Mouse (Mus musculus) heart, postnatal 25 days (tissue): ENCODE results near the gene Cdhr5. TPM values are rescaled to one million over a fixed set of nuclear protein-coding genes. Genes with fewer than 3 reads are reported as not detected.

ENCODE experiments used
- DNase-seq: peaks from one replicate; pipeline ENCODE4 v3.0.0; 2022; ENCODE audit warnings: low spot score
- intact Hi-C: fragments of 180-260 bp; cut with DNase I; formaldehyde crosslinking; loops from one replicate; pipeline ENCODE4 v1.15.1; 2025
- total RNA-seq, 2 experiments: library from RNA; stranded (reverse); gene quantifications; 2 replicates each; pipeline ENCODE4 v1.2.3; 2021

Gene Cdhr5
- total RNA-seq: not detected

DNA sequence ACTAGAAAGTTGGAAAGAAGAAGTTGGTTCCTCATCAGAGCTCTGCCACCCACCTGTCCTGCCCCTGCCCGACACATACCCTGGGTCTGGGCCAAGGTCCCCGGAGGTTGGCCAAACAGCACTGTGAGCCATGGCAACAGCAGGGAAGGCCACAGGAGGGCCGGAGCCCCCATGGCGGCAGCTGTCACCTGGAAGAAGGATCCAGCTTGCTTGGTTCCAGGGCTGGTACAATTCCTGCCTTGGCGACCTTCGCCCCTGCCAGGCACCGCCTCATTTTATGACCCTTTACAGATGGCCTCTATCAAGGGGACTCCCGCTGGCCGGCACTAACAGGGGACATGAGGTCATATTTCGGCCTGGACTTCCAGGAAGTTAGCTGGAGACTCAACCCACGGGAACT lies at the start of gene Cdhr5:
Gene Cdhr5 (minus strand): TSS at position 241 of the 400 bp plus-strand sequence.
- intact Hi-C loops: no loop called here
- DNase-seq: no peak

DNA sequence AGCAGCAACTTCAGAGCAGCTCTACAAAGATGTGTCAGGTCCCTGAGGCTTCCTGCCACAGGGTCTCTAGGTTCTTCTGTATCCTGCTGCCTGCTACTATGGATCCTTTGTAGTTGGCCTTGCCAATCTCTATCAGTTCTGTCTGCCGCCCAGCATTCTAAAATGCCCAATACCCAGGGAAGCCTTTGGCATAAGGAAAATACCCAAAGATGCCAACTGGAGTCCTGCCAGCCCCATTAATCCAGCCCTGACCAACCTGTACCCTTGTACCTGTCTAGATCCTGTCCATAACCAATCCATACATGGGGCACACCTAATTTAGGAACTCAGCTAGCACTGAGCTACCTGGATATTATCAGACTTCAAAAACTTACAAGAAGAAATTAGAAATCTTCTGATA lies 48.1 kb upstream of the Cdhr5 start:
- DNase-seq: no peak
- intact Hi-C loops: loop anchor here (5.0 kb wide), 1 partner anchor 57 kb away; the partner anchor contains the start of gene Irf7

DNA sequence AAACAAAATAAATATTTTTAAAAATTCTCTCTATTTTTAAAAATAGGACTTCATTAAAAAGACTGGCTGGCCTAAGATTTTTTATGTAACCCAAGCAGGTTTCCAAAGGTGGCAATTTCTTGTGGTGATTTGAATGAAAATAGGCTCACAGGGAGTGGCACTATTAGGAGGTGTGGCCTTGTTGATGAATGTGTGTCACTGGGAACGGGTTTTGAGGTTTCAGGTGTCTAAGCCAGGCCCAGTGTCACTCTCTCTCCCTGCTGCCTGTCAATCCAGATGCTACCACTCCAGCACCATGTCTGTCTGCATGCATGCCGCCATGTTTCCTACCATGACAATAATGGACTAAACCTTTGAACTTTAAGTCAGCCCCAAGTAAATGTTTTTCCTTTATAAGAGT lies 42.9 kb upstream of the Cdhr5 start:
- DNase-seq: no peak
- intact Hi-C loops: no loop called here

DNA sequence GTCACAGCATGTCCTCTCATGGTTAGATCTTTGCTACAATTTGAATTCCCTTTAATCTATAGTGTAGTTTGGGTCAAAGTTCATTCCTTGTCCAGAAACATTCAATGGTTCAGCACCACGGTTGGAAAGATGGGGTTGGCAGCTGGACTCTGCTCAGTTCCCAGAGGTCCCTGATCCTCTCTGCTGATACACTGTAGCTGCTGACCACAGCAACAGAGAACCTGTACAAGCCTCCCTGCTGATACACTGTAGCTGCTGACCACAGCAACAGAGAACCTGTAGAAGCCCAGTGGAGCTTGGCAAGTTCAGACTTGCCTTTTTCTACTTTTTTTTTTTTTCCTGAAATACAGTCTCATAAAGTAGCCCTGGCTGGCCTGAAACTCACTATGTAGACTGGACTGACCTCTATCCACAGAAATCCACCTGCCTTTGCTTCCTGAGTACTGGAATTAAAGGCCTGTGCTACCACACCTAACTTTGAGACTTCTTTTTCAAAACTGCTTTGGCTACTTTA lies 41.1 kb upstream of the Cdhr5 start:
- DNase-seq: no peak
- intact Hi-C loops: no loop called here

DNA sequence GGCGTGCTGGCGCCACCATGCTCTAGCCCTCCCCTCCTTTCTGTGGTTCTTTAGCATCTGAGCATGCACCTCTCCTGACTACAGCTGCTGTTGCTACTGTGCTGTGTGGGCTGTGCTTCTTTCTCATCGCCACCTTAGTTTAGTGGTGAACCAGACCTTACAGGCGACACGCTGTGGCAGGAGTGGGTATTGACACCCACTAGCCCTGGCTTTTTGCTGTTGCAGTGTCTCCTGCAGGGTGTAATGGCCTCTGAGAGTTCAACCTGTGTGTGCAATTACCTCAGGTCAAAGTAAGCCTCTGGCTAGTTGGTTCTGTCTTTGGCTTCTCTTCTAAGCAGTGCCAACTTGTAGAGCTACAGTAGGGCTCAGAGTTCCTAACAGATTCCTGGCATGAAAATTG lies 39.4 kb upstream of the Cdhr5 start:
- intact Hi-C loops: no loop called here
- DNase-seq: no peak

DNA sequence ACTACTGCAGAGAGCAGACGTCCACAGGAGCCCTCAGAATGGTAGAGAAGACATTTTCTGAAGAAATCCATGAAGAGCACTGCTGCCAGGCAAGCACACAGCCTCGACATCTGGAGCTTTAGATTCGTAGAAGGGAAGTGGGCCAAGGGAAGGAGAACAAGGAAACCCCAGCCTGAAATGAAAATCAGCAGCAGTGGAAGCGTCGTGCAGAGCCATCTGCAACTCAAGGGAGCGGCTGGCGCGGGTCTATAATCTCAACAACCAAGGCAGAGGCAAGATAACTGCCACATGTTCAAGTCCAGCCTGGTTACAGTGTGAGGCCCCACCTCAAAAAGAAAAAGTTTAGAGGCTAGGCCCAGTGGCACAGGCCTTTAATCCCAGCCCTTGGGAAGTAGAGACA lies 38.5 kb upstream of the Cdhr5 start:
- intact Hi-C loops: no loop called here
- DNase-seq: no peak

DNA sequence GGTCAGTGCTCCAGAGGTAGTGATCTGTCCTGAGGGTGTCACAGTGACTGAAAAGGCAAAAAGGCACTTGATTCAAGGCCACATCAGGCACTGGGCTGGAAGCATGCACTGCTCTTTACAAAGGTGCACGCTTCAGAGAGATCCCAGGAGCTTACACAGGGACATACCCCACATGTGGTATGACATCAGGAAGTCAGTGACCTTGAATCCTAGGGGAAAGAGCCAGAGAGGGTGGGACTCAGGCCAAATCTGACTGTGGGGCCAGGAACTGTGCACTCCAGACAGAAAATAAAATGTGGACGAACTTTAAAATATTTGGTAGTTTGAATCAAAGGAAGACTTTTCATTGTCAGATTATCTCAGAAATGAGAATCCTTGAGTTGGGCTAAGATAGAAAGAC lies 37.8 kb upstream of the Cdhr5 start:
- no peak for DNase-seq
- intact Hi-C loops: no loop called here

DNA sequence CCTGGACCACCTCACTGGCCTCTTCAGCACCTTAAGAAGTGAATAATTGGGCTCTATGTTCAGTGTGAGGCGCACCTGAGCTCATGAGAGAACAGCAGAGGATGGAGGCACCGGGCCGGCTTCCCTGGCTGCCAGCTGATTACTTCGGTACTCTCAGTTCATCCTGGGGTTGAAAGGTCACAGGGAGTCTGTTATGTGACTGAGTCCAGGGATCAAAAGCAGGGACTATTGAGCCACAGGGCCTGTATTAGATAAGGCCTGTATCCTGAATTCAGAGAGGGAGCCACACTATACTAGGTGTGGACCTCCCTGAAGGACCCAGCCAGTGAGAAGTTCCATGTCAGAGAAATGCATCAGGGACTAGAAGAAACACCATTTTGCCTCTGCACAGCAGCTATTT lies 28.0 kb upstream of the Cdhr5 start:
- intact Hi-C loops: no loop called here

DNA sequence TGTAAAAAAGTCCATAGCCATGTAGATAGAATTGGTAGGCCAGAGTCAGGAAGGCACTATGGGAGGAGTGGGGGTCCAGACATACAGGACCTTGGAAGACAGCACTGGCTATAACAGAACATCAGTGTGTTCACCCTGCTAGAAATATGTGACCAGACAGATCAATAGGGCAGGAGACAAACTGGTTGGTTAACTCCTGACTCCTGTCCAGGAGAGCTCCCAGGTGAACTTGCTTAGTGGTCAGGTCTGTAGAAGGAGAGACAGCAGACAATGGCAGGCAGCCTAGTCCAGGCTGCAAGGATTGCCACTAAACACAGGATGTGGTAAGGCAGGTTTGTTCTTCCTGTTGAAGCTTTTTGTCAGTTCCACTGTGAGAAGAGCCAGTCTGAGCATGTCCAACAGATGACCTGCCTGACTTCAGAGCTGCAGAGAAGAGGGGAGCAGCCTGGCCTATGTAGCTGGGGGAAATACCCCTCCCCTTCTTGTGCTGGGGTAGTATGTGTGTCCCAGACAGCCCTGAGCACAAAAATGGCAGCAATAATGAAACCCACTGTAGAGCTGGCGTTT lies 26.2 kb upstream of the Cdhr5 start:
- intact Hi-C loops: no loop called here
- DNase-seq: no peak

More for the DNA sequence above, 28.0 kb upstream of the Cdhr5 start:
- no peak for DNase-seq

DNA sequence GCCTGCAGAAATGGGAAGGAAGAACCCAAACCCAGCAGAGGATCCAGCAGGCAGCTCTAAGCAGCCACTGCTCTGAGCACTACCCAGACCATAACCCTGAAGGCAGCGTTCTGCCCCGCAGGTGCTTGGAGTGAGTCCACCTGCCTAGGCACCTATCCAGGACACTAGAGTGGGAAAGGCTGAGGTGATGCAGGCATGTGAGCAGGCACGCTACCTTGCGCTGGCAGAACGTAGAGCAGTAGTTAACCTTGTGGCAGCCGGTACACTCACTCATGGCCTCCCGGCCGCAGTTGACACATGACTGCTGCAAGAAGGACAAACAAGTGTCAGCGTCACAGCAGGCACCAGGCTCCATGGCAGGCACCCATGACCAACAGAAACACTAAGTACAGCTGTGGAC lies 24.8 kb upstream of the Cdhr5 start:
- intact Hi-C loops: no loop called here
- DNase-seq: no peak

DNA sequence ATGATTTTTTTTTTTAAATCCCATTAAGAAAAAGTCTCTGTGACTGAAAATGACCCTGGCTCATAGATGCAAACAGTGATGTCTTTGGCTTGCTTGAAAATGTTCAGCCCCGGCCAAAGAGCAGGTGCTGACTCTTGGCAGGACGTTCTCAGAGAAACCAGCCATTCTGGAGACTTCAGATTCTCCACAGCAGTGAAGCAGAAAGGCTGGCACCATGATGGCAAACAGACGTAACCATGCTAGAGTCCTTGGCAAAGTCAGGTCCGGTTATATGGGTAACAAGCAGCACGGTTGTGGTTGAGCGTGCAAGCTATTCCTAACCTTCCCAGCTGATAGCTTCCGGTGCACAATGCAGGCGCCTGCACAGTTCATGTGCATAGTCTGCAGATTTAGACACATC lies 22.6 kb upstream of the Cdhr5 start:
- DNase-seq: no peak
- intact Hi-C loops: no loop called here

DNA sequence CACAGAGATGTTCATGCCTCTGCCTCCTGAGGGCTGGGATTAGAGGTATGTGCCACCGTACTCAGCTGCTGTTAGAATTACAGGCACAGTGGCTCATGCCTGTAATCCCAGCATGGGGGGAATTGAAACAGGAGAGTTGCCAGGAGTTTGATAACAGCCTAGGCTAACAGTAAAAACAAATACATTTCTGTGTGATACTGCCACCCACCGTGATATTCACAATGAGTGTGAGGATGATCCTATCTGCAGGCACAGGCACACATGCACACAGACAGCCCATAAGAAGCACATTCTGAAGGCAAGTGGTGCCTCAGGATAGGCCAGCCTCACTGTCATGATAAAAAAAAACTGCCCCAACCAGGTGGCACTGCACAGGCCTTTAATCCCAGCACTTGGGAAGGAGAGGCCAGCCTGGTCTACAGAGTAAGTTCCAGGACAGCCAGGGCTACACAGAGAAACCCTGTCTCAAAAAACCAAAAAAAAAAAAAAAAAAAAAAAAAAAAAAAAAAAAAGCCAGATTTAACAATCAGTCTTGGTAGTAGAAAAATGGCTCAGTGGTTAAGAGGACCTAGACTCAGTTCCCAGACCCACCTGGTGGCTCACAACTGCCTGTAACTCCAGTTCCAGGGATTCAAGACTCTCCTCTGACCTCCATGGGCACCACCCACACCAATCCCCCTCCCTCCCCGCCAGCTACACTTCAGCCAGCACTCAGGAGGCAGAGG lies 21.5 kb upstream of the Cdhr5 start:
- no peak for DNase-seq
- intact Hi-C loops: no loop called here

DNA sequence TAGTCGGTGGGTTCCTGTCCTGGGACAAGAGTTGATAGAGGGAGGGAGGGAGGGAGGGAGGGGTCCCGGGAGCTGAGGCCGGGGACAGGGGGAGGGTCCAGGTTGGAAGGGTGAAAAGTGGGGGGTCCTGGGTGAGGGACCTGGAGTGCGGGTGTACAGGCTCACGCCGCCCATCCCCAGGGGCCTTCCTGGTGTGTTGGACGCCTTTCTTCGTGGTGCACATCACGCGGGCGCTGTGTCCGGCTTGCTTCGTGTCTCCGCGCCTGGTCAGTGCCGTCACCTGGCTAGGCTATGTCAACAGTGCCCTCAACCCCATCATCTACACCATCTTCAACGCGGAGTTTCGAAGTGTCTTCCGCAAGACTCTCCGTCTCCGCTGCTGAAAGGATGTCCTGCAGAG lies 17.9 kb upstream of the Cdhr5 start:
- intact Hi-C loops: no loop called here
- DNase-seq: no peak

DNA sequence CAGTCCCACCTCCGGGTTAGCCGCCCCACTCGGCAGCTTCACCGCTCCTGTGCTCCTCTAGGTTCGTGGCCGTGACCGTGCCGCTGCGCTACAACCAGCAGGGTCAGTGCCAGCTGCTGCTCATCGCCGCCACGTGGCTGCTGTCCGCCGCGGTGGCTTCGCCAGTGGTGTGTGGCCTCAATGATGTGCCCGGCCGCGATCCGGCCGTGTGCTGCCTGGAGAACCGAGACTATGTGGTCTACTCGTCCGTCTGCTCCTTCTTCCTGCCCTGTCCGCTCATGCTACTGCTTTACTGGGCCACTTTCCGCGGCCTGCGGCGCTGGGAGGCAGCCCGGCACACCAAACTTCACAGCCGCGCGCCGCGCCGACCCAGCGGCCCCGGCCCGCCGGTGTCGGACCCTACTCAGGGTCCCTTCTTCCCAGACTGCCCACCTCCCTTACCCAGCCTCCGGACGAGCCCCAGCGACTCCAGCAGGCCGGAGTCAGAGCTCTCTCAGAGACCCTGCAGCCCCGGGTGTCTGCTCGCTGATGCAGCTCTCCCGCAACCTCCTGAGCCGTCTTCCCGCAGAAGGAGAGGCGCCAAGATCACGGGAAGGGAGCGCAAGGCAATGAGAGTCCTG lies 17.4 kb upstream of the Cdhr5 start:
- no peak for DNase-seq
- intact Hi-C loops: no loop called here

DNA sequence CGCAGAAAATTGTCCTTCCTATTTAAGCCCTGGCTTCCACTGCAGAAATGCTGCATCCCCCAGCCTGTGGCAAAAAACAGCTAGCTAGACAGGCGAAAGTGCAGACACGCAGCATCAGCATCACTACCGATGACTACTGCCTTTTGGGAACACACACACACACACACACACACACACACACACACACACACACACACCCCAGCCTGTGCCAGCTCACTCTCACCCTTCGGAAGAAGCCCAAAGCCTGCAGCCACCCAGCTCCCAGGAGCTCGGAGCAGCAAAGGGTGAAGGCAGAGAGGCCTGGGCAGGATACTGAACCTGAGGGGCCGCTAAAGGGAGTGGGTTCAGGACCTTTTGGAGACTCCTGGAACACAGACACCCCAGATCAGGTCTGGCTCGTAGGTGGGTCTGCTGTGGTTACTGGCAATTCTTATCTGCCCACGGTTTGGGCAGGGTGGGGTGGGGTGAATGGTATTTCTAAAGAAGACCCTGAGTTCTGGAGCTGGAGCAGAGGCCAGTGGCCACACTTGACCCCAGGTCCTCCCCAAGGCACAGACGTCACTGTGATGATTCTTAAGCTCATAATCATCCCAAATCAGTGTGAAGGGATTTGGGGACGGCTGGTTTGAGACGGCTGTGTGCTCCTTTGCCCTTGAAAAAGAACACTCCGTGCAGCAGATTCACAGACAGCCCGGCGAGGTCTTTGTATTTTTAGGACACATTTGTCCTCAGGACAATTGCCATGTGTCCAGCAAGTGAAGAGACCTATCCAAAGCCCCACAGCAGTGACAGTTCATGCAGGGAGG lies 16.2 kb upstream of the Cdhr5 start:
- intact Hi-C loops: no loop called here
- DNase-seq: no peak

DNA sequence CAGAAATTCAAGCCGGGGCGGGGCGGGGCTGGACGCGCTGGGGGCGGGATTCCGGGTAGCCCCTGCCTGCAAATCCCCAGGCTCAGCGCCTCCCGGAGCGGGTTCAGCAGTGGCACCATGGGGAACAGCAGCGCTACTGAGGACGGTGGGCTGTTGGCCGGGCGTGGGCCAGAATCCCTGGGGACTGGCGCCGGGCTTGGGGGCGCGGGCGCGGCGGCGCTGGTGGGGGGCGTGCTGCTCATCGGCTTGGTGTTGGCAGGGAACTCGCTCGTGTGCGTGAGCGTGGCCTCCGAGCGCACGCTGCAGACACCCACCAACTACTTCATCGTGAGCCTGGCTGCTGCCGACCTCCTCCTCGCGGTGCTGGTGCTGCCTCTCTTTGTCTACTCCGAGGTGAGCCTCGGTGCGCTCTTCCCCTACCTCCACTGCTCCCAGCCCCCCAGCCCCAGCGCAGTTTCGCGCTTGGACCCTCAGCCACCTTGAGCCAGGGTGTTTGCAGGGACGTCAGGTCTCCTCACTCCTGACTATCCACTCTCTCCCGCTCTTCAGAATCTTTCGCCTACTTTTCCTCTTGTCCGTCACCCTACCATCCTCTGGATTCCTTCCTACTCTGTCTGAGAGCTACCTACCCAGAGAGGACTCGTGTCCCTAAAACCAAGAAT lies 15.5 kb upstream of the Cdhr5 start, which contains the start of gene Drd4:
Gene Drd4 (plus strand): TSS at position 86 of the 662 bp plus-strand sequence.
- no peak for DNase-seq

DNA sequence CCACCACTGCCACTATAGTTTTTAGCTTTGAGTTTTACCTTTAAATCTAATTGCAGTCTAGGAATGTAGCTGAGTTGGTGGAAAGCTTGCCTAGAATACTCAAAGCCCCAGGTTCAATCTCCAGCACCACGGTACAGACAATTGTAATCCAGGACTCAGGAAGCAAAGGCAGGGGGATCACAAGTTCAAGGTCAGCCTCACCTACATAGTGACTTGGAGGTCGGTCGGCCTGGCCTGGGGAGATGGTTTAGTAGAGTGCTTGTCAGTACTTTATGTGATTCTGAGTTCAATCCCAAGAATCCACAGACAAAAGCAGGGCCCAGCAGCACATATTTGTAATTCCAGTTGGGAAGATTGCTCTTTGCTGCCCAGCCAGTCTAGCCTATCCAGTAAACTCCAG lies 11.5 kb upstream of the Cdhr5 start:
- DNase-seq: no peak
- intact Hi-C loops: no loop called here

More for the DNA sequence above, 15.5 kb upstream of the Cdhr5 start, which contains the start of gene Drd4:
- intact Hi-C loops: no loop called here

DNA sequence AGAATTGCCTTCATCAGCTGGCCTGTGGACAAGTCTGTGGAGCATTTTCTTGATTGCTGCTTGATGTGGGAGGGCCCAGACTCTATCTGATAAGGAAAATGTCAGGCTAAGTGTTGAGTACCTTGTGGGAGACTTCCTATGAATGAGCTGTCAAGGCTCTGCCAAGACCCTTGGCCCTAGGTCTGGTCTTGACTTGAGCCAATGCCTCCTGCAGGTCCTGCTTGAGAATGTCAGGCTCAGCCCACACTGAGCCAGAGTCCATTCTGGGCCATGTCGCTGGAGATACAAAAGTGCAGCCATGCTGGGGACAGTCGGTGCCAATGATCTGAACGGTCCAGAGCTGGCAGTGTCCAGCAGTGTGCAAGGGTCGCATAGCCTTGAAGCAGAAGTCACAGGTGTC lies 6.2 kb upstream of the Cdhr5 start:
- intact Hi-C loops: no loop called here
- no peak for DNase-seq

DNA sequence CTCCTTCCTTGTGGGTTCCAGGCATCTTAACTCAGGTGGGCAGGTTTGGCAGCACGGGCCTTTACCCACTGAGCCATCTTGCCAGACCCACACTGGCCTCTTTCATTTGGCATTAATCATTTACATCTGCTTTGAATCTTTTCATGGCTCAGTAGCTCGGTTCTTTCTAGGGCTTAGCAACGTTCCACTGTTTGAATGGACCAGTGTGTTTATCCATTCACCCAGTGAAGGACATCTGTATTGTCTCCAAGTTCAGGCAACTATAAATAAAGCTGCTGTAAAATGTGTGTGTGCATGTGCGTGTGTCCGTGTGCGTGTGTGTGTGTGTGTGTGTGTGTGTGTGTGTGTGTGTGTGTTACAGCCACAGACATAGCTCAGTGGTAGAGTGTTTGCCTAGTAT lies 4.9 kb upstream of the Cdhr5 start:
- intact Hi-C loops: no loop called here
- DNase-seq: no peak
